Mouse (Mus musculus): ENCODE data around the gene Pga5.

Gene Pga5

DNA sequence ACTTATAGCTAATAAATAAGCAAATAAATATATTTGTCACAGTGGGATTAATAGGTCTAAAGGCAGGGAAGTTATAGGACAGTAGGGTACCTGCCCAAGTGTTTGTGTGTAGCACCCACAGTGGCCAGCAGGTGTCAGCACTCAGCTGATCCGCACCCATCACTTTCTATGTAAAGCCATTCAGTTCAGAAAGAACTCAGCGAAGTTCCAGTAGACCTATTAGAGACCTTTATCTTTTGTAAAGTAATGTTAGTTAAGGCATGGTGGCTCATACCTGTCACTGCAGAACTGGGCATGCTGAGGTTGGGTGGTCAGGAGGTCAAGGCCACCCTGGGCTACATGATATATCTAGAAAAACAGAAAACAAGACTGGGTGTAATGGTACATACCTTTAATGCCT is 12.4 kb downstream of the Pga5 start:
- DNase-seq (ENCODE audit: low spot score in 2 of 2) = peak in 1 of 2 experiments; percentile 68

GRCm38 (mm10) chr19:10665093-10665492 is 12.8 kb downstream of the Pga5 start:
- DNase-seq (ENCODE audit: low spot score in 2 of 2) = no peak

GRCm38 (mm10) chr19:10662665-10663064 is 15.2 kb downstream of the Pga5 start:
- no peak for DNase-seq (ENCODE audit: low spot score in 2 of 2)

DNA sequence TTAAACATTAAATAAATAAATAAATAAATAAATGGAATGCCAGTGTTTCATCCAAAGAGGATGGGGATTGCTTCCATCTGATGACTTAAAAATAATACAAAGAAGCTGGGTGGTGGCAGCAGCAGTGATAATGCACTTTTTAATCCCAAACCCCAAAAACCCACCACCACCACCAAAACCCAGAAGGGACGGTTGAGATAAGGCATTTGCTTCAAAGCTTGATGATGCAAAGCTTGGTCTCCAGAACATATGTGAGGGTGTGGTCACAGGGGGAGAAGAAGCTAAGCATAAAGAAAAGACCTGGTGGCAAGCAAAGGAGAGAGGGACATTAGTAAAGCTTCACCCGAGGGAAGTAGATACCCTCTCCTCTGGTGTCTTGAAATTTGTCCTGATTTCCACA is 16.0 kb downstream of the Pga5 start:
- DNase-seq (ENCODE audit: low spot score in 2 of 2) = no peak

DNA sequence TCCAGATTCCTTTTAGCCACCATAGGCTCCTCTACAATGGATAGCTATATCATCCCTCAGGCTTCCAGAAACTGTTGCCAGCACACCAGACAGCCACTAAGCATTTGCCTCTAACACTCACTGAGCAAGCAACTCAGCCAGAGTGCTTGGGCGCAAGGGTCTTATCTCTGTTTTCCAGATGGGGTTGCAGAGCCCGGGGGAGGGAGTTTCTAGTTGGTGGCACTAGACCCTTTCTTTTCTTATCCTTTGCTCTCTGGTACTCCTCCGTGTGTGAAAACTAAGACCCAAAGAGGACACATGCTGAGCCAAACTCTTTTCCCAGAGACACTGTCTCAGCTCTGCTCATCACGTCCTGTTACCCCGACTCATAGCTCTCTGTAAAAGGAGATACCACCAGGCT is 16.5 kb downstream of the Pga5 start:
- no peak for DNase-seq (ENCODE audit: low spot score in 2 of 2)

DNA sequence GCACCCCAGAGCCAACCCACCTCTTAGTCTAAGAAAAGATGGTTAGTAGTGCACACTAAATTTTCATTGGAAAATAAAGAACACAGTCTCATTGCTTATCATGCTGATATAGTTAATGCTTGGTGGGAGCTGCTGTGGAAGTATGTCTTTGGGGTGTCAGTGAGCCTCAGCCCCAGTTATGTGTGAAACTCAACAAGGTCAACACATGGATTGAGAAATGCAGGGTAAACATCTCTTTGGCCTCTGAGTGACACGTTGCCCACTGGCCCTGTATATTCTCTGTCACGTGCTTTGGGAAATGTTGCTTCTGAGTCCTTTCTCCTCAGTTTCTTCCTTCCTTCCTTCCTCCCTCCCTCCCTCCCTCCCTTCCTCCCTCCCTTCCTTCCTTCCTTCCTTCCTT is 19.5 kb downstream of the Pga5 start:
- DNase-seq (ENCODE audit: low spot score in 2 of 2) = no peak

GRCm38 (mm10) chr19:10657742-10658141 is 20.1 kb downstream of the Pga5 start:
- no peak for DNase-seq (ENCODE audit: low spot score in 2 of 2)

DNA sequence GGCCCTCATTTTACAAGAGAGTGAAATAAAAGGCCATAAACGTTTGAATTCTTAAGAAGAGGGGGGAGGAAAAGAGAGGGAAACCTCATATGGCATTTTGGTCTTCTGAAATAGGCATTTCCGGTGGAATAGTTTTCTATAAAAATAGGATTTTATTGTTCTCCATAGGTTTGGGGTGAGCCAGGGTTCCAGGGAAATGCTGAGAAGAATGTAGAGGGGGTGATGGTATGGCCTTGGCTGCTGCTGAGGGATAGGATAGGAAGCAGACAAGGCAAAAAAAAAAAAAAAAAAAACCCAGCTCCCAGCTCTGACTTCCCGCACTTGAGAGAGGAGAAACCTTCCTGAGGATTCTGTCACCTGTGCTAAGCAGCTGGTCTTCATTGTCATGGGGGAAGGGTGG is 21.8 kb downstream of the Pga5 start:
- no peak for DNase-seq (ENCODE audit: low spot score in 2 of 2)

- no peak for DNase-seq (ENCODE audit: low spot score in 2 of 2)
These were observed 29.7 kb downstream of the Pga5 start for GRCm38 (mm10) chr19:10648156-10648555.

GRCm38 (mm10) chr19:10645616-10646015 is 32.3 kb downstream of the Pga5 start:
- DNase-seq (ENCODE audit: low spot score in 2 of 2) = no peak

GRCm38 (mm10) chr19:10640589-10641378 is 37.1 kb downstream of the Pga5 start:
- no peak for DNase-seq (ENCODE audit: low spot score in 2 of 2)

GRCm38 (mm10) chr19:10640080-10640479 is 37.8 kb downstream of the Pga5 start:
- no peak for DNase-seq (ENCODE audit: low spot score in 2 of 2)

DNA sequence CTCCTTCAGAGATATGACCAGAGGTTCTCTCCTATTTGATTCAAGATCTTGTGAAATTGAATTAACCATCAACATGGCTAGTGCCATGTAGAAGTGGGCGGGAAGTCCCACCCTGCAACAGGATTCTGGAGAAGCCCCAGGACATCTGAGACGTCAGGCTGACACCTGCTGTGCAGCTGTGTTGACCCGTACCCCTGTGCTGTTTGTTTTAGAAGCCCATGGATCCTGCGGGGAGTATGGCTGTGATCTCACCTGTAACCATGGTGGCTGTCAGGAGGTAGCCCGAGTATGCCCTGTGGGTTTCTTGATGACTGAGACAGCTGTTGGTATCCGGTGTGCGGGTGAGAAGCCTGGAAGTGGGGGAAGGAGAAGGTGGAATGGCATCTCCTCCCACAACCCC is 40.0 kb downstream of the Pga5 start:
- no peak for DNase-seq (ENCODE audit: low spot score in 2 of 2)

DNA sequence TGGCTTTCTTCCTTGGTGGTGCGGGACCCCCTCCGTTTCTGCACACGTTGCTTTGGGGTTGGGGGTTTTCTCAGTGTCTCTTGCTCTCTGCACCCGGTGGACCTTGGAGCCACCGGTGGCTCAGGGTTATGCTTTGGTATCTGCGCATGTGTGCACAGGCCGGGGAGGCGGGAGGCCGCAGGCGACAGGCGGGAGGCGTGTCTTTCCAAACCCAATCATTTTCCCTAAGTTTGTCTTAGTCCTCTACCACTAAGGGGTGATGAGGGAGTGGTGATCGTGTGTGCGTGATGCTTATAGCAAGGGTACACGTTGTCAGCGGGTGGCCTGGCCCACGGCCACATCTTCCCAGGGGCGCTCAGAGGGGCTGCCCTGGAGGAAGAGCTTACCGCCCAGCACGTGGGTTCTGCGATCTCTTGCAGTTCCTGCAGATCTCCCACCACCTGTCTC is 43.0 kb downstream of the Pga5 start:
- DNase-seq (ENCODE audit: low spot score in 2 of 2) = peak; percentile 16 to 57

DNA sequence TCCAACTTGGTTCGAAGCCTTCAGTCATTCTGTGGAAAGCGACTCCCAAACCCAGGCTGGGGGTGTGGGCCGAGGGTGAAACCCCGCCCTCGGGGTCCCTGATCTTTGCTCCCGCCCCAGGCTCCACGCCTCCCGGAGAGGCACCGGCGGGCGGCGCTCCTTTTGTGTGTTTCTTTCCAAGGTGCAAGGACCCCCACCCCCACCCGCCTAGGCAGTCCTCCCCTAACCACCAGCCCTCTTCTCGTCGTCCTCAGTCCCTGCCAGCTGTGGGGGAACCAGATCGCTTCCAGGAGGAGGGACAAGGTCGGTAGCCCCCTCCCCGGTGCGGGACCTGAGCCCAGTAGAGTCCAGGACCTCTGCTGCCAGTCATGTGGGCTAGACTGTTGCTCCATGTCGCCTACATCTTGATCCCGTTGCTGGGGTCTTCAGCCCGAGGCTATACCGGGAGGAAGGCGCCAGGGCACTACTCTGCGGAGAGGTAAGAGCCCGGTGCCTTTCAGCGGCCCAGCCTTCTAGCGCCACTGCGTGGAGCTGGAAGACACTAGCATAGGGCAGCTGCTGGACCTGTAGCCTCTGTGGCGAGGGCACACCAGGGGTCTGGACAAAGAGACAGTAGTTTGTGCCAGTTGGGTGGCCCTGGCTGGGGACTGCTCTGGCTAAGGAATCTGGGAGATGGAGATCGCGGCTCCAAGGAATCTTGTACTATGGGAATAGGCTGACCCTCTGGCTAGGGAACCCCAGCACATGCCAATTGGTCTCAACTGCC is 43.6 kb downstream of the Pga5 start, which contains the start of gene Vwce:
Vwce (plus strand) TSS at position 108 of the 766 bp plus-strand sequence.
- peak in 1 of 2 experiments; percentile 32 for DNase-seq (ENCODE audit: low spot score in 2 of 2)
